Mouse (Mus musculus): ENCODE data around the gene Gtf3a. TPM values are rescaled to one million over a fixed set of nuclear protein-coding genes. Genes with fewer than 3 reads are reported as not detected.

The Gtf3a gene
- polyA plus RNA-seq, 1 experiment from 2014 or later = 64.9 TPM

DNA sequence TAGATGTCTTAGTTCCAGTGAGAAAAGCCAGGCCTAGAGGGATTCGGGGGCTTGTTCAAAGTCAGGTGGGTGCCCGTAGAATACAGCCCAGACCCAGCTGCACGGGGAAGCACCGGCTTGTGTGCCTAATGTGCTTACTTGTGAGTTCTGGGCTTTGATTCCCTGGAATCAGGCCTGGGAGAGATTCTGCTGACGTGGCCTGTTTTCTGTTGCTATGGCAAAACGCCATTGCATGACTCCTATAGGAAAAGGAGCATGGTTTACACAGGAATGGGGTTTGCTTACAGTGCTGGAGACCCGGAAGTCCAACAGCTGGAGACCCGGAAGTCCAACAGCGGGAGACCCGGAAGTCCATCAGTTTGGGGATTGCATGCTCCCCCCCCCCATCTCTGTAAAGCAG, 39.1 kb downstream of the Gtf3a start:
- Histone ChIP-seq H3K27ac (ENCODE audit: low read depth, low read length) (no peak overlapping the region), H3K4me1 (replicated peaks; ENCODE audit: control insufficient read depth, insufficient read depth, low read length) (no peaks in the 10 kb centered on the region), H3K9me3 (ENCODE audit: control insufficient read depth) (no peaks in the 10 kb centered on the region), H3K4me3 (ENCODE audit: low read depth, low read length) (no peak overlapping the region), H3K36me3 (ENCODE audit: control insufficient read depth, insufficient read depth) (no peaks in the 10 kb centered on the region), H3K4me2 (replicated peaks; ENCODE audit: low read depth) (no peak overlapping the region), H3K27me3 (replicated peaks; ENCODE audit: control insufficient read depth, insufficient read depth, low read length) (no peaks in the 10 kb centered on the region; the same call in 1 of the 2 replicates), H3K9ac (ENCODE audit: low read depth, low read length) (no peak overlapping the region)
- 79% methylated on average over 10 of the region's 10 CpGs for WGBS
- ATAC-seq = no peak
- no peak for TF ChIP-seq CTCF (IDR thresholded peaks at IDR 0.05; ENCODE audit: low read depth)

DNA sequence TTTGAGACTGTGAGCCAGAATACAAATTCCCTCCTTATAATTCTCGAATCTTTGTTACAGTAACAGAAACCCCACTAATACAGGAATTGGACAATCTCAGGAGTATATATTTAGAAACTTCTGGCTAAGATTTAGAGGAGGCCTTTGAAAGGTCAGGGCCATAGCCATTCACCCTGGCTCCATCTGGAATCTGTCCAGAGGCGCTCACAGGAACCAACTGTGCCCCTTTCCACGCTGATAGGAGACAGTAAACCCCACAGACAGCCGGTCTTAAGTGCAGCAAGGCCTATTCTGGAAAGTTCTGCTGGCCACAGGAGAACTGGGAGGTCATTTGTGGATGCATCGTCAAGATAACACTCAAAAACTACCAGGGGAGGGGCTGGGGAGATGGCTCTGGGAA, 40.6 kb downstream of the Gtf3a start:
- no peak overlapping the region for H3K4me2 ChIP-seq (replicated peaks; ENCODE audit: low read depth)
- H3K36me3 ChIP-seq (ENCODE audit: control insufficient read depth, insufficient read depth) = no peaks in the 10 kb centered on the region
- H3K4me1 ChIP-seq (replicated peaks; ENCODE audit: control insufficient read depth, insufficient read depth, low read length) = no peaks in the 10 kb centered on the region
- no peak for ATAC-seq
- H3K4me3 ChIP-seq (ENCODE audit: low read depth, low read length) = no peak overlapping the region
- H3K9me3 ChIP-seq (ENCODE audit: control insufficient read depth) = no peaks in the 10 kb centered on the region
- no peaks in the 10 kb centered on the region; the same call in 1 of the 2 replicates for H3K27me3 ChIP-seq (replicated peaks; ENCODE audit: control insufficient read depth, insufficient read depth, low read length)
- no peak for TF ChIP-seq CTCF (IDR thresholded peaks at IDR 0.05; ENCODE audit: low read depth)
- H3K9ac ChIP-seq (ENCODE audit: low read depth, low read length) = no peak overlapping the region
- H3K27ac ChIP-seq (ENCODE audit: low read depth, low read length) = no peak overlapping the region
- WGBS = 62% methylated on average over 5 of the region's 5 CpGs

DNA sequence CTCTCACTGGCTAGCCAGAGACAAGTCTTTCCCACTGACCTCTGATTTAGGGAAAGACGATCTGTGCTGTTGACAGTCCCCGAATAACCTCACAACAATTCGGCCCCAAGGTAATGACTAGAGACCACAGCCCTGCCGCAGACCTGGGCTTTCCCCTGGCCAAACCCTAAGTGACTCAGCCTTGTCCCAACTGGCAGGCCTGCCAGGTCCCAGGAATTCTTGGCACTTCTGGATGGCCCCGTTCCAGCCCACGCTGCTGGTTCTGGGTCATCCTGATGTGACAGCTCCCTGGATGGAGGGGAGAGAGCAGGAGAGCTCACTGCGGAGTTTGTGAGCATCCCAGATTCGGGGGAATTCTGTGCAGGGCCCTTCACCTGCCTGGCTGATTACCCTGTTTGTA, 45.1 kb downstream of the Gtf3a start:
- whole genome bisulfite sequencing = 61% methylated on average over 8 of the region's 8 CpGs
- no peak overlapping the region for H3K4me3 ChIP-seq (ENCODE audit: low read depth, low read length)
- ATAC-seq = no peak
- H3K4me1 ChIP-seq (replicated peaks; ENCODE audit: control insufficient read depth, insufficient read depth, low read length) = no peaks in the 10 kb centered on the region
- no peaks in the 10 kb centered on the region for H3K27me3 ChIP-seq (replicated peaks; ENCODE audit: control insufficient read depth, insufficient read depth, low read length)
- no peak overlapping the region for H3K27ac ChIP-seq (ENCODE audit: low read depth, low read length)
- H3K9me3 ChIP-seq (ENCODE audit: control insufficient read depth) = no peaks in the 10 kb centered on the region
- no peak overlapping the region for H3K4me2 ChIP-seq (replicated peaks; ENCODE audit: low read depth)
- H3K9ac ChIP-seq (ENCODE audit: low read depth, low read length) = no peak overlapping the region
- no peaks in the 10 kb centered on the region for H3K36me3 ChIP-seq (ENCODE audit: control insufficient read depth, insufficient read depth)
- TF ChIP-seq CTCF (IDR thresholded peaks at IDR 0.05; ENCODE audit: low read depth) = no peak

DNA sequence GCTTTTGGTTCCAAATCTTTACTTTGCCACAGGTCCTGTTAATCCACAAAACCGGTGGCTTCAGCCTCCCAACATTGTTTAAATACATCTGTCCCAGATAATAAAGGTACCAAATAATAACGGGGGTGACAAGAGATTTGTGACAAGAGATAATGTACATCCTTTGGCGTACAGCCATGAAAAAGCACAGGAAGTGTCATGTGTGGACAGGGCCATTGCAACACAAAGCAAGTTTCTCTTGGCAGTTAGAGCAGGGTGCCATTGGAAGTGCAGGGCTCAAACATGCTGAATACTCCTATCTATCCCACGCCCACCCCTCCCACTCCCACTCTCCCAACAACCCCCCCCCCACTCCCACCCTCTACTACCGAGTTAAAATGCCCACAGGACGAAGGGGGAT, 46.5 kb downstream of the Gtf3a start:
- Histone ChIP-seq H3K27me3 (replicated peaks; ENCODE audit: control insufficient read depth, insufficient read depth, low read length) (no peaks in the 10 kb centered on the region), H3K4me3 (ENCODE audit: low read depth, low read length) (no peak overlapping the region), H3K9ac (ENCODE audit: low read depth, low read length) (no peak overlapping the region), H3K36me3 (ENCODE audit: control insufficient read depth, insufficient read depth) (no peaks in the 10 kb centered on the region), H3K4me2 (replicated peaks; ENCODE audit: low read depth) (no peak overlapping the region), H3K27ac (ENCODE audit: low read depth, low read length) (no peak overlapping the region), H3K4me1 (replicated peaks; ENCODE audit: control insufficient read depth, insufficient read depth, low read length) (no peaks in the 10 kb centered on the region), H3K9me3 (ENCODE audit: control insufficient read depth) (no peaks in the 10 kb centered on the region)
- no peak for ATAC-seq
- no peak for TF ChIP-seq CTCF (IDR thresholded peaks at IDR 0.05; ENCODE audit: low read depth)
- 59% methylated on average over 6 of the region's 6 CpGs for WGBS

DNA sequence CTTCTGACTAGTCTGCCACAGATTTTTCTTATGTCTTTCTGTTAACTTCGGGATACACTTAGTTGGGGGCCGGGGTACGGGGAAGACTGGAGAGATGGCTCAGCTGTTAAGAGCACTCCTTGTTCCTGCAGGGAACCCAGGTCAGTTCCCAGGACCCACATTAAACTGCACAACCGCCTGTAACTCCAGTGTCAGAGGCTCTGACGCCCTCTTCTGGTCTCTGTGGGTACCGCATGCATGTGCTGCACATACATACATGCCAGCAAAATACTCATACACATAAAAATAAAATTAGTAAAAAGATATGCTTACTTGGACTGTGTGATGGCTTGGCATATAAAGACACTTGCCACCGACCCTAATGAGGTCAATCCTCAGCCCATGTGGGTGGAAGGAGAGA, 48.4 kb downstream of the Gtf3a start:
- H3K4me1 ChIP-seq (replicated peaks; ENCODE audit: control insufficient read depth, insufficient read depth, low read length) = no peaks in the 10 kb centered on the region
- no peak overlapping the region for H3K9ac ChIP-seq (ENCODE audit: low read depth, low read length)
- no peaks in the 10 kb centered on the region for H3K27me3 ChIP-seq (replicated peaks; ENCODE audit: control insufficient read depth, insufficient read depth, low read length)
- H3K4me2 ChIP-seq (replicated peaks; ENCODE audit: low read depth) = no peak overlapping the region
- WGBS = 81% methylated on average over 7 of the region's 7 CpGs
- ATAC-seq = no peak
- H3K27ac ChIP-seq (ENCODE audit: low read depth, low read length) = no peak overlapping the region
- H3K9me3 ChIP-seq (ENCODE audit: control insufficient read depth) = no peaks in the 10 kb centered on the region
- 0 out of 2 replicates have a peak, but pooled peaks have one; percentile 22 for TF ChIP-seq CTCF (IDR thresholded peaks at IDR 0.05; ENCODE audit: low read depth)
- no peaks in the 10 kb centered on the region for H3K36me3 ChIP-seq (ENCODE audit: control insufficient read depth, insufficient read depth)
- no peak overlapping the region for H3K4me3 ChIP-seq (ENCODE audit: low read depth, low read length)

GRCm38 (mm10) chr5:146998802-146999201, 50.3 kb downstream of the Gtf3a start:
- no peak overlapping the region for H3K9ac ChIP-seq (ENCODE audit: low read depth, low read length)
- WGBS = 93% methylated on average over 12 of the region's 12 CpGs
- no peak overlapping the region for H3K4me2 ChIP-seq (replicated peaks; ENCODE audit: low read depth)
- peak; percentile 27 for TF ChIP-seq CTCF (IDR thresholded peaks at IDR 0.05; ENCODE audit: low read depth)
- no peak for ATAC-seq
- H3K27ac ChIP-seq (ENCODE audit: low read depth, low read length) = no peak overlapping the region
- H3K36me3 ChIP-seq (ENCODE audit: control insufficient read depth, insufficient read depth) = no peaks in the 10 kb centered on the region
- no peak overlapping the region for H3K4me3 ChIP-seq (ENCODE audit: low read depth, low read length)
- H3K27me3 ChIP-seq (replicated peaks; ENCODE audit: control insufficient read depth, insufficient read depth, low read length) = no peaks in the 10 kb centered on the region
- no peaks in the 10 kb centered on the region for H3K4me1 ChIP-seq (replicated peaks; ENCODE audit: control insufficient read depth, insufficient read depth, low read length)
- H3K9me3 ChIP-seq (ENCODE audit: control insufficient read depth) = 0 out of 2 replicates have a peak, but pooled peaks cover 4% of the 10 kb centered on the region

GRCm38 (mm10) chr5:147001312-147001711, 52.9 kb downstream of the Gtf3a start:
- peak; percentile 37 for TF ChIP-seq CTCF (IDR thresholded peaks at IDR 0.05; ENCODE audit: low read depth)
- Histone ChIP-seq H3K4me3 (ENCODE audit: low read depth, low read length) (no peak overlapping the region), H3K4me2 (replicated peaks; ENCODE audit: low read depth) (no peak overlapping the region), H3K9ac (ENCODE audit: low read depth, low read length) (no peak overlapping the region), H3K27ac (ENCODE audit: low read depth, low read length) (no peak overlapping the region), H3K27me3 (replicated peaks; ENCODE audit: control insufficient read depth, insufficient read depth, low read length) (no peaks in the 10 kb centered on the region), H3K36me3 (ENCODE audit: control insufficient read depth, insufficient read depth) (no peaks in the 10 kb centered on the region), H3K4me1 (replicated peaks; ENCODE audit: control insufficient read depth, insufficient read depth, low read length) (no peaks in the 10 kb centered on the region), H3K9me3 (ENCODE audit: control insufficient read depth) (0 out of 2 replicates have a peak, but pooled peaks cover 4% of the 10 kb centered on the region)
- ATAC-seq = no peak
- WGBS = 79% methylated on average over 4 of the region's 4 CpGs

All from intestine, postnatal 0 days (tissue).